Mouse (Mus musculus) neural tube, embryonic 13.5 days (tissue): ENCODE results near the gene Olfr1367. TPM values are rescaled to one million over a fixed set of nuclear protein-coding genes. Genes with fewer than 3 reads are reported as not detected.

Experiments
- ATAC-seq: fragments of 200-750 bp; cut with Nextera tagmentation; 2 replicates; pipeline ENCODE4 v1.8.0; 2017; ENCODE audit warnings: low read depth, mild to moderate bottlenecking, moderate TSS enrichment, moderate library complexity
- H3K27ac ChIP-seq: fragments of 300-500 bp; sonication (generic); replicated peaks from 2 replicates; pipeline ENCODE4 v1.5.1; 2015; ENCODE audit warnings: moderate library complexity, mild to moderate bottlenecking, inconsistent platforms
- H3K27me3 ChIP-seq: fragments of 300-500 bp; sonication (generic); 2 replicates; pipeline ENCODE4 v1.6.1; 2015; ENCODE audit warnings: mild to moderate bottlenecking, inconsistent platforms
- H3K36me3 ChIP-seq: fragments of 300-500 bp; sonication (generic); 2 replicates; pipeline ENCODE4 v1.6.1; 2015; ENCODE audit warnings: mild to moderate bottlenecking, inconsistent platforms
- H3K4me1 ChIP-seq: fragments of 300-500 bp; sonication (generic); replicated peaks from 2 replicates; pipeline ENCODE4 v1.6.1; 2015; ENCODE audit warnings: inconsistent platforms
- H3K4me2 ChIP-seq: fragments of 300-500 bp; sonication (generic); 2 replicates; pipeline ENCODE4 v1.6.1; 2015; ENCODE audit warnings: inconsistent platforms, mild to moderate bottlenecking, moderate library complexity
- H3K4me3 ChIP-seq: fragments of 300-500 bp; sonication (generic); 2 replicates; pipeline ENCODE4 v1.5.1; 2015; ENCODE audit warnings: mild to moderate bottlenecking, inconsistent platforms
- H3K9ac ChIP-seq: fragments of 300-500 bp; sonication (generic); 2 replicates; pipeline ENCODE4 v1.6.1; 2015; ENCODE audit warnings: moderate library complexity, mild to moderate bottlenecking, inconsistent platforms
- H3K9me3 ChIP-seq: fragments of 300-500 bp; sonication (generic); 2 replicates; pipeline ENCODE4 v1.6.1; 2016; ENCODE audit warnings: inconsistent platforms
- WGBS: fragments of 180-500 bp; shearing (Covaris S2); methylation state at CpG from one replicate; pipeline ENCODE4 v1.1.7; 2015; 5-methylcytosine and 5-hydroxymethylcytosine counted together
- polyA plus RNA-seq: library from polyadenylated mRNA; unstranded; fragments of >200 nt; fragmentation: Nextera tagmentation; extraction: Ambion mirVana; gene quantifications from 2 replicates; pipeline ENCODE4 v1.2.1, GENCODE M21; 2015

Gene Olfr1367
- not detected in 2 replicates for polyA plus RNA-seq

GRCm38 (mm10) chr13:21346610-21347009 is at the start of gene Olfr1367:
Gene Olfr1367, plus strand, starts transcription at chr13:21346910.
- Histone ChIP-seq H3K4me2 (no peak within 1 kb of the TSS), H3K27me3 (no peaks in the 10 kb centered on the region), H3K9ac (no peak within 1 kb of the TSS), H3K4me1 (no peaks in the 10 kb centered on the region), H3K9me3 (no peaks in the 10 kb centered on the region), H3K27ac (no peak within 1 kb of the TSS), H3K4me3 (no peak within 1 kb of the TSS), H3K36me3 (no peaks in the 10 kb centered on the region)
- WGBS = 87% methylated on average over 1 of the region's 1 CpGs
- no peak for ATAC-seq

- H3K27me3 ChIP-seq = no peaks in the 10 kb centered on the region
- no peaks in the 10 kb centered on the region for H3K36me3 ChIP-seq
- WGBS = 61% methylated on average over 3 of the region's 3 CpGs
- no peak overlapping the region for H3K4me2 ChIP-seq
- no peak for ATAC-seq
- no peak overlapping the region for H3K9ac ChIP-seq
- H3K27ac ChIP-seq = no peak overlapping the region
- no peak overlapping the region for H3K4me3 ChIP-seq
- no peaks in the 10 kb centered on the region for H3K9me3 ChIP-seq
- H3K4me1 ChIP-seq = no peaks in the 10 kb centered on the region
These were observed 48.2 kb upstream of the Olfr1367 start for GRCm38 (mm10) chr13:21298557-21298956.

GRCm38 (mm10) chr13:21304483-21305066 is 42.1 kb upstream of the Olfr1367 start:
- Histone ChIP-seq H3K4me3 (no peak overlapping the region), H3K4me1 (no peaks in the 10 kb centered on the region), H3K9me3 (no peaks in the 10 kb centered on the region), H3K9ac (no peak overlapping the region), H3K27me3 (no peaks in the 10 kb centered on the region), H3K4me2 (no peak overlapping the region), H3K36me3 (no peaks in the 10 kb centered on the region), H3K27ac (no peak overlapping the region)
- WGBS = 77% methylated on average over 3 of the region's 3 CpGs
- ATAC-seq = no peak

- Histone ChIP-seq H3K4me1 (no peaks in the 10 kb centered on the region), H3K27me3 (no peaks in the 10 kb centered on the region), H3K4me2 (no peak overlapping the region), H3K36me3 (no peaks in the 10 kb centered on the region), H3K4me3 (no peak overlapping the region), H3K9me3 (no peaks in the 10 kb centered on the region), H3K9ac (no peak overlapping the region), H3K27ac (no peak overlapping the region)
- ATAC-seq = no peak
- WGBS = 76% methylated on average over 2 of the region's 2 CpGs
These were observed 36.9 kb upstream of the Olfr1367 start for GRCm38 (mm10) chr13:21309788-21310187.

GRCm38 (mm10) chr13:21311926-21312325 is 34.8 kb upstream of the Olfr1367 start, which contains the start of gene Gpx6:
Gene Gpx6, plus strand, starts transcription at chr13:21312125.
- no peak for ATAC-seq
- no peak within 1 kb of the TSS for H3K4me2 ChIP-seq
- H3K27ac ChIP-seq = no peak within 1 kb of the TSS
- H3K9me3 ChIP-seq = no peaks in the 10 kb centered on the region
- H3K36me3 ChIP-seq = no peaks in the 10 kb centered on the region
- no peaks in the 10 kb centered on the region for H3K27me3 ChIP-seq
- no peaks in the 10 kb centered on the region for H3K4me1 ChIP-seq
- 14% methylated on average over 3 of the region's 3 CpGs for WGBS
- no peak within 1 kb of the TSS for H3K9ac ChIP-seq
- H3K4me3 ChIP-seq = no peak within 1 kb of the TSS

- Histone ChIP-seq H3K9me3 (no peaks in the 10 kb centered on the region), H3K9ac (no peak overlapping the region), H3K27me3 (no peaks in the 10 kb centered on the region), H3K4me3 (no peak overlapping the region), H3K27ac (no peak overlapping the region), H3K4me1 (no peaks in the 10 kb centered on the region), H3K4me2 (no peak overlapping the region), H3K36me3 (no peaks in the 10 kb centered on the region)
- ATAC-seq = no peak
- WGBS = 38% methylated on average over 4 of the region's 5 CpGs
These were observed 33.9 kb upstream of the Olfr1367 start for GRCm38 (mm10) chr13:21312854-21313253.

GRCm38 (mm10) chr13:21313903-21314302 is 32.8 kb upstream of the Olfr1367 start:
- Histone ChIP-seq H3K4me1 (no peaks in the 10 kb centered on the region), H3K9me3 (no peaks in the 10 kb centered on the region), H3K27ac (no peak overlapping the region), H3K36me3 (no peaks in the 10 kb centered on the region), H3K9ac (no peak overlapping the region), H3K4me3 (no peak overlapping the region), H3K27me3 (no peaks in the 10 kb centered on the region), H3K4me2 (no peak overlapping the region)
- ATAC-seq = no peak
- WGBS = 87% methylated on average over 4 of the region's 4 CpGs

- Histone ChIP-seq H3K9me3 (no peaks in the 10 kb centered on the region), H3K27ac (no peak overlapping the region), H3K4me2 (no peak overlapping the region), H3K4me3 (no peak overlapping the region), H3K36me3 (no peaks in the 10 kb centered on the region), H3K4me1 (peaks cover 5% of the 10 kb centered on the region; the same call in 1 of the 2 replicates), H3K9ac (no peak overlapping the region), H3K27me3 (peaks cover 11% of the 10 kb centered on the region)
- WGBS = 74% methylated on average over 3 of the region's 3 CpGs
- ATAC-seq = no peak
These were observed 26.4 kb upstream of the Olfr1367 start for GRCm38 (mm10) chr13:21320262-21320661.

- peaks cover 6% of the 10 kb centered on the region; the same call in 1 of the 2 replicates for H3K4me1 ChIP-seq
- peak overlapping the region; percentile 34 for H3K4me3 ChIP-seq
- peak overlapping the region; percentile 53 for H3K4me2 ChIP-seq
- no peaks in the 10 kb centered on the region for H3K36me3 ChIP-seq
- no peak for ATAC-seq
- 3% methylated on average over 18 of the region's 18 CpGs for WGBS
- peak overlapping the region; percentile 49 for H3K9ac ChIP-seq
- H3K27ac ChIP-seq = no peak overlapping the region
- H3K27me3 ChIP-seq = peaks cover 11% of the 10 kb centered on the region
- H3K9me3 ChIP-seq = no peaks in the 10 kb centered on the region
These were observed 24.7 kb upstream of the Olfr1367 start for GRCm38 (mm10) chr13:21321890-21322494.

GRCm38 (mm10) chr13:21322509-21323375 is 24.0 kb upstream of the Olfr1367 start:
- 15% methylated on average over 18 of the region's 18 CpGs for WGBS
- Histone ChIP-seq H3K9me3 (no peaks in the 10 kb centered on the region), H3K27me3 (peaks cover 11% of the 10 kb centered on the region), H3K4me2 (peak overlapping the region; percentile 53), H3K27ac (no peak overlapping the region), H3K4me3 (peak overlapping the region; percentile 34), H3K36me3 (no peaks in the 10 kb centered on the region), H3K4me1 (peaks cover 13% of the 10 kb centered on the region; the same call in 1 of the 2 replicates), H3K9ac (peak overlapping the region; percentile 49; the same call in 1 of the 2 replicates)
- ATAC-seq = no peak

GRCm38 (mm10) chr13:21323405-21323804 is 23.3 kb upstream of the Olfr1367 start:
- Histone ChIP-seq H3K4me1 (peaks cover 13% of the 10 kb centered on the region; the same call in 1 of the 2 replicates), H3K9me3 (no peaks in the 10 kb centered on the region), H3K4me2 (peak overlapping the region; percentile 53), H3K9ac (no peak overlapping the region), H3K27me3 (peaks cover 15% of the 10 kb centered on the region), H3K27ac (no peak overlapping the region), H3K36me3 (no peaks in the 10 kb centered on the region), H3K4me3 (no peak overlapping the region)
- no peak for ATAC-seq
- 69% methylated on average over 6 of the region's 6 CpGs for WGBS

- ATAC-seq = no peak
- no peak overlapping the region for H3K9ac ChIP-seq
- peak overlapping the region; percentile 55 for H3K4me2 ChIP-seq
- H3K27me3 ChIP-seq = peaks cover 13% of the 10 kb centered on the region
- WGBS = 11% methylated on average over 4 of the region's 4 CpGs
- H3K4me3 ChIP-seq = peak overlapping the region; percentile 34; the same call in 1 of the 2 replicates
- H3K36me3 ChIP-seq = no peaks in the 10 kb centered on the region
- H3K9me3 ChIP-seq = no peaks in the 10 kb centered on the region
- H3K27ac ChIP-seq = no peak overlapping the region
- H3K4me1 ChIP-seq = peaks cover 13% of the 10 kb centered on the region; the same call in 1 of the 2 replicates
These were observed 20.5 kb upstream of the Olfr1367 start for GRCm38 (mm10) chr13:21326191-21326590.
